Mouse (Mus musculus) 3T3-L1 (cell line): ENCODE measurements around the gene Dok5.

ENCODE experiments used
- DNase-seq: peaks from one replicate; pipeline ENCODE4 v3.0.0-alpha.2; 2015; ENCODE audit warnings: low read depth, low spot score

Dok5 gene

GRCm38 (mm10) chr2:170738446-170738845 is 6.8 kb downstream of the Dok5 start:
- DNase-seq: no peak

GRCm38 (mm10) chr2:170738891-170739290 is 7.3 kb downstream of the Dok5 start:
- no peak for DNase-seq

- DNase-seq: no peak
These were observed 8.2 kb downstream of the Dok5 start for GRCm38 (mm10) chr2:170739713-170740365.

- DNase-seq: no peak
These were observed 11.9 kb downstream of the Dok5 start for GRCm38 (mm10) chr2:170743521-170743920.

GRCm38 (mm10) chr2:170748901-170749300 is 17.3 kb downstream of the Dok5 start:
- DNase-seq: no peak

GRCm38 (mm10) chr2:170752191-170752850 is 20.7 kb downstream of the Dok5 start:
- DNase-seq: no peak

GRCm38 (mm10) chr2:170755817-170756216 is 24.2 kb downstream of the Dok5 start:
- DNase-seq: no peak

GRCm38 (mm10) chr2:170756667-170757066 is 25.1 kb downstream of the Dok5 start:
- DNase-seq: no peak

- DNase-seq: no peak
These were observed 25.7 kb downstream of the Dok5 start for GRCm38 (mm10) chr2:170757228-170757875.

- no peak for DNase-seq
These were observed 26.6 kb downstream of the Dok5 start for GRCm38 (mm10) chr2:170758201-170758600.

GRCm38 (mm10) chr2:170764704-170765103 is 33.1 kb downstream of the Dok5 start:
- DNase-seq: no peak

- DNase-seq: no peak
These were observed 35.6 kb downstream of the Dok5 start for GRCm38 (mm10) chr2:170767243-170767642.

GRCm38 (mm10) chr2:170768699-170769098 is 37.1 kb downstream of the Dok5 start:
- DNase-seq: no peak

- no peak for DNase-seq
These were observed 39.9 kb downstream of the Dok5 start for GRCm38 (mm10) chr2:170771555-170771954.

- no peak for DNase-seq
These were observed 40.7 kb downstream of the Dok5 start for GRCm38 (mm10) chr2:170772126-170772884.

GRCm38 (mm10) chr2:170772885-170773270 is 41.3 kb downstream of the Dok5 start:
- no peak for DNase-seq

- DNase-seq: no peak
These were observed 44.0 kb downstream of the Dok5 start for GRCm38 (mm10) chr2:170775577-170775976.

GRCm38 (mm10) chr2:170776107-170776506 is 44.5 kb downstream of the Dok5 start:
- no peak for DNase-seq

- DNase-seq: no peak
These were observed 46.0 kb downstream of the Dok5 start for GRCm38 (mm10) chr2:170777572-170777971.

- no peak for DNase-seq
These were observed 48.6 kb downstream of the Dok5 start for GRCm38 (mm10) chr2:170780010-170780750.

GRCm38 (mm10) chr2:170788101-170788500 is 56.5 kb downstream of the Dok5 start:
- DNase-seq: no peak
